Mouse (Mus musculus): ENCODE data around the gene Plekhh2. TPM values are rescaled to one million over a fixed set of nuclear protein-coding genes. Genes with fewer than 3 reads are reported as not detected.

Gene Plekhh2
- polyA plus RNA-seq (2012; rRNA removed), result 8.0 and 12.1 TPM in 2 replicates

GRCm38 (mm10) chr17:84511682-84512515 lies at the start of gene Plekhh2:
Gene Plekhh2 (plus strand): TSS chr17:84511895.
- TF ChIP-seq POLR2A (IDR thresholded peaks at IDR 0.05; ENCODE audit: borderline replicate concordance, extremely low read depth, low read depth, low read length), result peak; percentile 39; the same call in 1 of the 2 replicates
- TF ChIP-seq CTCF (IDR thresholded peaks at IDR 0.05; ENCODE audit: insufficient read depth, low read length), result no peak
- WGBS, result 1% methylated on average over 79 of the region's 79 CpGs
- H3K4me3 ChIP-seq (replicated peaks; ENCODE audit: extremely low read depth, low read depth, low read length), result peak within 1 kb of the TSS; percentile 78
- peaks cover 5% of the 10 kb centered on the region for H3K4me1 ChIP-seq (ENCODE audit: control insufficient read depth, insufficient read depth, low read length)
- DNase-seq, result peak; percentile 80

- peak; percentile 99 for DNase-seq
- TF ChIP-seq CTCF (IDR thresholded peaks at IDR 0.05; ENCODE audit: insufficient read depth, low read length) (no peak), POLR2A (IDR thresholded peaks at IDR 0.05; ENCODE audit: borderline replicate concordance, extremely low read depth, low read depth, low read length) (peak; percentile 46; the same call in 1 of the 2 replicates)
- under 1% methylated on average over 67 of the region's 67 CpGs for WGBS
- H3K4me1 ChIP-seq (ENCODE audit: control insufficient read depth, insufficient read depth, low read length), result no peaks in the 10 kb centered on the region; the same call in 1 of the 2 replicates
- peak within 1 kb of the TSS; percentile 91 for H3K4me3 ChIP-seq (replicated peaks; ENCODE audit: extremely low read depth, low read depth, low read length)
Measured at GRCm38 (mm10) chr17:84465753-84466608, 45.7 kb upstream of the Plekhh2 start, which contains the start of gene Thada. Gene Thada (minus strand): TSS chr17:84466205.

GRCm38 (mm10) chr17:84474312-84474711 lies 37.4 kb upstream of the Plekhh2 start:
- Histone ChIP-seq H3K4me3 (replicated peaks; ENCODE audit: extremely low read depth, low read depth, low read length) (no peak overlapping the region), H3K4me1 (ENCODE audit: control insufficient read depth, insufficient read depth, low read length) (no peaks in the 10 kb centered on the region)
- no peak for DNase-seq
- TF ChIP-seq POLR2A (IDR thresholded peaks at IDR 0.05; ENCODE audit: borderline replicate concordance, extremely low read depth, low read depth, low read length) (no peak), CTCF (IDR thresholded peaks at IDR 0.05; ENCODE audit: insufficient read depth, low read length) (no peak)
- 37% methylated on average over 4 of the region's 4 CpGs for whole genome bisulfite sequencing

- Histone ChIP-seq H3K4me3 (replicated peaks; ENCODE audit: extremely low read depth, low read depth, low read length) (no peak overlapping the region), H3K4me1 (ENCODE audit: control insufficient read depth, insufficient read depth, low read length) (no peaks in the 10 kb centered on the region)
- TF ChIP-seq CTCF (IDR thresholded peaks at IDR 0.05; ENCODE audit: insufficient read depth, low read length), result no peak
- TF ChIP-seq POLR2A (IDR thresholded peaks at IDR 0.05; ENCODE audit: borderline replicate concordance, extremely low read depth, low read depth, low read length), result no peak
- 78% methylated on average over 5 of the region's 5 CpGs for WGBS
- no peak for DNase-seq
Measured at GRCm38 (mm10) chr17:84477176-84477575, 34.5 kb upstream of the Plekhh2 start.

GRCm38 (mm10) chr17:84478276-84478675 lies 33.4 kb upstream of the Plekhh2 start:
- WGBS, result 73% methylated on average over 4 of the region's 4 CpGs
- no peak overlapping the region for H3K4me3 ChIP-seq (replicated peaks; ENCODE audit: extremely low read depth, low read depth, low read length)
- no peaks in the 10 kb centered on the region for H3K4me1 ChIP-seq (ENCODE audit: control insufficient read depth, insufficient read depth, low read length)
- no peak for TF ChIP-seq POLR2A (IDR thresholded peaks at IDR 0.05; ENCODE audit: borderline replicate concordance, extremely low read depth, low read depth, low read length)
- no peak for TF ChIP-seq CTCF (IDR thresholded peaks at IDR 0.05; ENCODE audit: insufficient read depth, low read length)
- no peak for DNase-seq

GRCm38 (mm10) chr17:84480464-84481355 lies 31.0 kb upstream of the Plekhh2 start:
- DNase-seq, result peak; percentile 35
- WGBS, result 43% methylated on average over 15 of the region's 15 CpGs

GRCm38 (mm10) chr17:84482831-84483230 lies 28.9 kb upstream of the Plekhh2 start:
- no peak for DNase-seq
- WGBS, result 81% methylated on average over 3 of the region's 3 CpGs
- TF ChIP-seq POLR2A (IDR thresholded peaks at IDR 0.05; ENCODE audit: borderline replicate concordance, extremely low read depth, low read depth, low read length), result no peak
- no peak for TF ChIP-seq CTCF (IDR thresholded peaks at IDR 0.05; ENCODE audit: insufficient read depth, low read length)
- Histone ChIP-seq H3K4me1 (ENCODE audit: control insufficient read depth, insufficient read depth, low read length) (no peaks in the 10 kb centered on the region), H3K4me3 (replicated peaks; ENCODE audit: extremely low read depth, low read depth, low read length) (no peak overlapping the region)

More at GRCm38 (mm10) chr17:84480464-84481355, 31.0 kb upstream of the Plekhh2 start:
- H3K4me1 ChIP-seq (ENCODE audit: control insufficient read depth, insufficient read depth, low read length), result no peaks in the 10 kb centered on the region
- H3K4me3 ChIP-seq (replicated peaks; ENCODE audit: extremely low read depth, low read depth, low read length), result no peak overlapping the region
- TF ChIP-seq CTCF (IDR thresholded peaks at IDR 0.05; ENCODE audit: insufficient read depth, low read length) (peak; percentile 42; the same call in 1 of the 2 replicates), POLR2A (IDR thresholded peaks at IDR 0.05; ENCODE audit: borderline replicate concordance, extremely low read depth, low read depth, low read length) (no peak)

- no peak for TF ChIP-seq POLR2A (IDR thresholded peaks at IDR 0.05; ENCODE audit: borderline replicate concordance, extremely low read depth, low read depth, low read length)
- TF ChIP-seq CTCF (IDR thresholded peaks at IDR 0.05; ENCODE audit: insufficient read depth, low read length), result no peak
- WGBS, result 68% methylated on average over 6 of the region's 6 CpGs
Measured at GRCm38 (mm10) chr17:84483673-84484320, 27.9 kb upstream of the Plekhh2 start.

More at GRCm38 (mm10) chr17:84483673-84484320, 27.9 kb upstream of the Plekhh2 start:
- no peak for DNase-seq
- Histone ChIP-seq H3K4me1 (ENCODE audit: control insufficient read depth, insufficient read depth, low read length) (no peaks in the 10 kb centered on the region), H3K4me3 (replicated peaks; ENCODE audit: extremely low read depth, low read depth, low read length) (no peak overlapping the region)

Measured in lung, adult 2 months (tissue).